Mouse (Mus musculus): ENCODE measurements at regions not wholly inside any gene's neighbourhood (a gene's known extent, or its start where the extent isn't known, plus 50 kb on each side); places are given as distances from the start of the nearest gene placed in this dataset.

DNA sequence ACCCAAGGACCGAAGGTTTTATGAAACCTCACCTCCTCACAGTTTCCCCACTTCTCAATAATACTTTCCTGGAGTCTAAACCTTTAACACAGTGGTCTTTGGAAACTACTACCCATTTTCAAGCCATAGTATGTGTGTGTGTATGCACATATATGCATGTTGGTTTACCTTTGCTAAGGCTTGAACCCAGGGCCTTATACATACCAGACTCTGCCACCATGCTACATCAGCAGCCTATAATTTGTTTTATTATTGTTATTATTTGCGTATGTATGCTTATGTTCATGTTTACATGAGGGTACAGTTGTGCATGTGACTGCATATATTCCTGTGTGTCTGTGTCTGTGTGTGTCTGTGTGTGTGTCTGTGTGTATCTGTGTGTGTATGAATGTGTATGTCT lies 58.2 kb upstream of the Cpsf6 start:
- no peak for DNase-seq (ENCODE audit: low spot score in 2 of 2)

DNA sequence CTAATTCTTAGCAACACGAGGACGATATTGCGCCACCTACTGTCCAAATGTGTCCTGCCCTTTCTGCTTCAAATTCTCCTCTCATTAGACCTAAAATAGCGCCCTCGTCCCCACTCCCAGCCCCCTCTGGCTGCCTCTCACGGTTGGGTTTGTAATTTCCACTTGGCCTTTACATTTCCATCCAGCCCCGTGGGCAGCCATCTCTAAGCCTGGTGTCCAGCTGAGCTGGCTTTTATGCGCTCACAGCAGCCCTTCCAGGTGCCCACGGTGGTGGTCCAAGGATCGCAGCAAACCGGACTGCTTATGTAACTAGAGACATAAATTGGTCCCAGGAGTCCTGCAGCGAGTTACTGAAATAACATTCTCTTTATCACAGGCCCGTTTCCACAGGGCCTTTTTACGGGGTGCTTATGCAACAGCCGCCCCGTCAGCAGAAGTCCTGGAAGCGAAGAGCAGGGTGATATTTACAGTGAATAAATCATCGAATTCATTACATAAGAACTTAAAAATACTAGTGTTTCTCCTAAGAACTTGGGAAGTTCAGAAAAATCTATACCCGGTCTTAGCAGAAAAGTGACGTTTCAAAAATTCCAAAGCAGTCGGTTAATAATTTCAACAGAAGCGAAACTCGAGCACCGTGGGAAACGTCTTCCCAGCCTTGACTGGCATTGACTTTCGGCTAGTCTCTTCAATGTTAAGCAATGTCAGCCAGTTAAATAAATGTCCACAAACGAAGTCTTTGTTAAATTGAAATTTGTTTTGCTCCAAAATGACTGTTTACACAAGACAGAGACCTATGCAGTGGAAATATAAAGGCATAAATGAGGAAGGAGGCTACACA lies 57.3 kb upstream of the Cpsf6 start:
- DNase-seq (ENCODE audit: low spot score in 2 of 2), result peak; percentile 4 to 54

DNA sequence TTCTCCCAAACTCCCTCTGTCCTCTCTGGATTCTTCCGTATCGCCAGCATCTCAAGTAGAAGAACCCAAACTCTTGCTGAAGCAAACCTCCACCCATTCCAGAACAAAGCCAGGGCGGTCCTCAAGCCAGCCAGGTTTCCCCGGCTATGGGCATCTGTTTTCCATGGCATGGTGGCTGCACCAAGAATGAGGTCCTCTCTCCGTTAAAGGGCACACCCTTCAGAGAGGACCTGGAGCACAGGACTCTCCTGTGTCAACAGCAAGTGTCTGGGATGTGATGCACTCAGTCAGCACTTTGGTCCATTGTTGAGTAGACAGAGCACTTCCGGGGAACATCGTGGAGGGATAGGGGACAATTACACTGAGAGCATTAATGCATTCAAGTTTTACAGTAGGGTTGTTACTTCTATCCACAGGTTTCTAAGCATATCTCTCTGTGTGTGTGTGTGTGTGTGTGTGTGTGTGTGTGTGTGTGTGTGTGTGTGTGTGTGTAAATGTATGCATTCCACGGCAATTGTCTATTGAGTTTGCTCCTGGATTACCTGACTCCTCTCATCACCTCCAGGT lies 56.6 kb upstream of the Cpsf6 start:
- DNase-seq (ENCODE audit: low spot score in 2 of 2), result peak in 1 of 2 experiments; percentile 5

DNA sequence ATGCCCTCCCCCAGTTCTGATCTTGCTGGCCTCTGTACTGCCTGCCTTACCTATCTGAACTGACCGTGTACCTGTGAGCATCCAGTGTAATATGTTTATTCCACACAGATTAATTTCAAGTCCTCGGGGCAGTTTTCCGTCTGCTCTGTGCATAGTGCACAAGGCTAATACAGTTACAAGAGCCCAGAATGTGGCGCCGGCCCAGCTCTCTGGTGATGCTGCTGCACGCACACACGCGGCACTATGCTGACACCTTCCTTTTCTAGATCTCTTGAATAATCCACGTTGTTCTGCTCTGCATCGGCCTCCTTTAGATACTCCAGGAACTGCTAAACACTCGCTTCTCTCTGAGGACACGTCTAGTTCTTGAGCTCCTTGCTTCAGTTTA lies 55.9 kb upstream of the Cpsf6 start:
- no peak for DNase-seq (ENCODE audit: low spot score in 2 of 2)

DNA sequence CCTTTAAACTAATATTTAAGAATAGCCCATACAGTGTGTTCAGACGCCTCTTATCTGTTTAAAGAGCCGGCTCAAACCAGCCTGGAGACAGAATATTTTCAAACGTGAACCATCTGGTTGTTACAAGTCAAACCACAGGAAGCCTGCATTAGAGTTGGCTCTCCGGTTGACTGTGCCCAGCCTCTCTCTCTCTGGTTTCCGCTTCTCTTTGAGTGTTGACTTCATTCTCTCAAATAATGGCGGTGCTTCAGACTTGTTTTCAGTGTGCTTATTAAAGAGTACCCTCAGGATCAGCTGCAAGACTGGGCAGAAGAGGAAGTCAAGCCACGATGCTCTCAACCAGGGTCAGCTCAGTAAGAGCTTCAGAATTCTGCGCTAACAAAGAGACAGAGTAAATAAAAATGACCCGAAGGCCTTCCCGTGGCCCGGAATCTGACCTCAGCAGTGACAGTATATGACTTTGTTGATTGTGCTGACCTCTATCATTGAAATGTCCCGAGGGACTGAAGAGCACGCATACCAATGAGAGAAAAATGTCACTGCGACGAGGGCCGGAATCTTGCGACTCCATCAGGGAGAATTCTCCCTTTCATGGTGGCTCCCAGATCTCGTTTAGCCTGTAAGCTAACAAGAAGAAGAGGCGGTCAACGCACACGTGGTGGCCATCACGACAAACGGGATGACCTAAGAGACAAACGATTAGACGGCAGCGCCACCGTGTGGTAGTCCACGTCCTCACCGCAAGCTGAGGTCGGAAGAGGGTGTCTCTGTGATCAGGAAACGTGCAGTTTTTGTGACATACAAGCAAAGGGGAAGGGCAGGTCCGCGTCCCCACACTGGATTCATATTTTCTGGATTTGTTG lies 55.3 kb upstream of the Cpsf6 start:
- DNase-seq (ENCODE audit: low spot score in 2 of 2), result peak; percentile 93

DNA sequence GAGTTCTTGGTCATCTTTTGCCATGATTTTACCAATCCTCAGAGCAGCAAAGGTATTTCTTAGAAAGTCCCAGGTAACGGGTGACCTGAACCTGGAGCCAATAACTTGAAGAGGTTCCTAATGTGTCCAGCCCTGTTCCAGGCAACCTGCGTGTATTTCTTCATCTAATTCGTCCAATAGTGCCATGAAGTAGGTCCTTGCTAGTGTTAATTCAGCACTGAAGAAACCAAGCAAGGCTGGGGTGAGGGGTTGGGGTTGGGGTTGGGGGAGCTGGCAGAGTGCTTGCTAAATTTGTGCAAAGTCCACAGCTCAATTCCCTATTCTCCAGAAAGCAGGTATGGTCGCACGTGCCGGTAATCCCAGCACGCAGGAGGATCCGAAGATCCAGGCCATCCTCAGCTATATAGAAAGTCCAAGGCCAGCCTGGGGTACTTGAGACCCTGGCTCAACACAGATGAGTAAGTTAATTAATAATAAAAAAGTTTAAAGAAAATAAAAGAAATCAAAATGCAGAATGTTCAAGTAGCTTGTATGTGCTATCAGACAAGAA lies 54.6 kb upstream of the Cpsf6 start:
- DNase-seq (ENCODE audit: low spot score in 2 of 2), result no peak

DNA sequence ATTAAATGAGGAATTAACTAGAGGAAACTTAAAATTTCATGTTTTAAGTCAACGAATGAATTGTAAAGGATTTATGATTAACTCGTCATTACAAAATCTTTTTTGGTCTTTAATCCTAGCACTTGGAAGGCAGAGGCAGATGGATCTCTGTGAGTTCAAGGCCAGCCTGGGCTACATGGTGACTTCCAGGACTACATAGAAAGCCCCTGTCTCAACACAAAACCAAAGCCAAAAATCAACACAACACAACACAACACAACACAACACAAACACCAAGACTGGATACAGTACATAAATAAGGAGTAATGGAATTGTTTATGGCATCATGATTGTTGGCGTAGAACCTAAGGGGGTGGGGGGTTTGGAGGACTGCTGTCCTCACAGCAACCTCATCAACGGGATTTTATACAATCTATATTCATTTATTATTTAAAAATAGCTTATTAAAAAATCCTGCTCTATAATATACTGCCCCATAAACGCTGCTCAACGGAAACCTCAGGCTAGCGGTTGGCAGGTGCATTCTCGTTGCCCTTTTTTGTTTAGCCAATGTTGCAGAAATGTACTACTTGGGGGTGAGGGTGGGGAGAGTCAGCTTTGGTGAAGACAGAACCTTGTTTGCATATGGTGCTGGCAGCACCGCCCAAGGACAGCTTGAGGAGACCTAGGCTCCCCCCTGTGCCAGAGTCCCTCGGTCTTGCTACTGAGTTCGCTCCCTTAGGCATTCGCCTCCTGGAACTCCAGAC lies 53.9 kb upstream of the Cpsf6 start:
- no peak for DNase-seq (ENCODE audit: low spot score in 2 of 2)

DNA sequence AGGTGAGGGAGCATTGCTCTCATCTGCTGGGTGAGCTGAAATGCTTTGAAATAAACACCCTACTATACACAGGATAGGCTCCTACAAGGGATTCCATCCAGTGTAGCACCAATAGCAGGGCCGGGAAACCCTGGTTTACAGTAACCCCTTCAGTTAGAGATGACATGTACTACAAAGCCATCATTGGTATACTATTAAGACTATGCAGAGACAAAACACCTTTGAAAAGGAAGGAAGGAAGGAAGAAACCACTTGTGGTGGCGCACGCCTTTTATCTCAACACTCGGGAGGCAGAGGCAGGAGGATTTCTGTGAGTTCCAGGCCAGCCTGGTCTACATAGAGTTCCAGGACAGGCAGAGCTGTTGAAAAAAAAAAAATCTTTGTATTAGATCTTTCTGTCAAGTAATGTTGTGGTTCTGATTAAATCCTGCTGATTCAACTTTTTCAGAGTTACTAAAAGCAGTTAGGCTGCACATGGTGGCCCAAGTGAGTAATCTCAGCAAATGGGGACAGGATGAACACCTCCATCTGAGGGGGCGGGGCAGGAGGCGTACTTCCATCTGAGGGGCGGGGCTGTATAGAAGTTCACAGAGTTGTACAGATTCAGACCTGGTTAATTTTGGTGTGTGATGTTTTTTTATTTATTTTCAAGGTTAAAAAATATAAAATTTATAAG lies 53.2 kb upstream of the Cpsf6 start:
- peak in 1 of 2 experiments; percentile 2 for DNase-seq (ENCODE audit: low spot score in 2 of 2)

DNA sequence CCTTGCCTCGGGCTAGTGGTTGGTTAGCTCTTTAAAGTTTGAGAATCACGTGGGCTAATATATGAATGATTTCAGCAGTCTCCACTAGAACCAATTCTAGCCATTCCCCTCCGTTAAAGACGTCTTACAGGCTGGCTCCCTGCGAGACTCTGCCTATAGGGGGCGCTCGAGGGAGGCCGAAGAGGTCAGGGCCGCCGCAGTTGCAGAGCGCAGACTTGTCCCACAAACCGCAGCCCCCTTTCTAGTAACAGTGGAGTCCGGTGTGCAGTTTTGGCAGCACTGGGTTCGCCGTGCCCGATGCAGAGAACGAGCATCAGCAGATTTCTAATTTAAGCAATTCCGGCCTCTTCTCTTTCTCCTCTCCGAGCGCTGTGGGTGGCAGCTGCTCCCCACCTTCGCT lies 52.6 kb upstream of the Cpsf6 start:
- peak; percentile 67 to 78 for DNase-seq (ENCODE audit: low spot score in 2 of 2)

DNA sequence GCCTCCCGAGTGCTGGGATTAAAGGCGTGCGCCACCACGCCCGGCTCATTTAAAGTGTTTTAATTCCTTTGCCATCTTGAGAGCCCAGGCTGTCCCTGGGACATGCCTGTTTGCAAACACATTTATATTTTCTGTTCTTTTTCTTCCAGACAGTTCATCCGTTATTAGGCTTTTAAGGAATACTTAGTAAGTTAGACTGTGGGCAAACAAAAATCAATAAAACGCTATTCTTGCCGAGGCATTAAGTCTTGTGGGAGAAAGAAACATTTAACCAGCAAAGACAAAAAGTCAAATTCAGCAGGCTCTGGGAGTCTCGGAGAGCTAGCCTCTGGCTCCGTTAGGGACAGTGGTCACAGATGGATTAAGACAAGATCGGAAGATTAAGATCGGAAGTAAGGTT lies 52.0 kb upstream of the Cpsf6 start:
- DNase-seq (ENCODE audit: low spot score in 2 of 2), result no peak

DNA sequence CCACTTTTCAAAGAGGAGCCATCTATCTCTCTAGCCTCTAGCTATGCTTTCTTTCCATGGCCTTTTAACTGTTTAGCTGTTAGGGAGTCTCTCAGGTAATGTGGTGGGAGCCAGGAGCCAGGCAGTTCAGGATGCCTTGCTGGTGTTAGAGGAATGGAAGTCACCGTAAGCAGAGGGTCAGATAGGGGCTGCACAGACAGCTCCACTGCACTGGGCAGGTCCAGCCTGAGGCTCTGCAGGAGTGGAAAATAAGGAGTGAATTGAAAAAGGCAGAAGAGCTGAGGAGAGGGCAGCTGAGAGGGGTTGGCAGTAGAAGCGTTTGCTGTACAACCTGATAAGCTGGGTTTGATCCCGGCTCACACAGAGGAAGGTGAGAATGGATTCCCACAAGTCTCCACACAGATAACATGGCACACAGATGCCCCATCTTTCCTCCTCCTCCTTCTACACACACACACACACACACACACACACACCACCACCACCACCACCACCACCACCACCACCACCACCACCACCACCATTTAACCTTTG lies 51.3 kb upstream of the Cpsf6 start:
- DNase-seq (ENCODE audit: low spot score in 2 of 2), result no peak

DNA sequence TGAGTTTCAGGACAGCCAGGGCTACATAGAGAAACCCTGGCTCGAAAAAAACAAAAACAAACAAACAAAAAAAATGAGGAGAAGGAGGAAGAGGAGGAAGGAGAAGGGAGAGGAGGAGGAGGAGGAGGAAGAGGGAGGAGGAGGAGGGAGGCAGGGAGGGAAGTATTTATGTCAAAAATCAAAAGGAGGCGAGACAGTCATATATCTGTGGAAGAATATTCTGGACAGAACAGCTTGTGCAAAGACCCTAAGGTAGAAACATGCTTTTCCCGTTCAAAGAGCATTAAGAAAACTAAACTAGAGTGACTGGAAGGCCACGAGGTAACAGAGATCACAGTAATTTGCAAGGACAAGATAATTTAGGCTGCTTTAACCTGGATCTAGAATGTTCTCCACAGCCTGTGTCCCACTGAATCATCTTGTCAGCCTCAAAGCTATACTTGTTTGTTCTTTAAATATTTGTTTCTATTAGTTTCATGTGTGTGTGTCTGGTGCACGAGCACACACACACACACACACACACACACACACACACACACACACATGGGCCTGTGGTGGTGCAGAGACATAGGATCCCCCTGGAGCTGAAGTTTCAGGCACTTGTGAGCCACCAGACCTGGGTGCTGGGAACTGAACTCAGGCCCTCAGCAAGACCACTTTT lies 50.5 kb upstream of the Cpsf6 start:
- DNase-seq (ENCODE audit: low spot score in 2 of 2), result no peak

DNA sequence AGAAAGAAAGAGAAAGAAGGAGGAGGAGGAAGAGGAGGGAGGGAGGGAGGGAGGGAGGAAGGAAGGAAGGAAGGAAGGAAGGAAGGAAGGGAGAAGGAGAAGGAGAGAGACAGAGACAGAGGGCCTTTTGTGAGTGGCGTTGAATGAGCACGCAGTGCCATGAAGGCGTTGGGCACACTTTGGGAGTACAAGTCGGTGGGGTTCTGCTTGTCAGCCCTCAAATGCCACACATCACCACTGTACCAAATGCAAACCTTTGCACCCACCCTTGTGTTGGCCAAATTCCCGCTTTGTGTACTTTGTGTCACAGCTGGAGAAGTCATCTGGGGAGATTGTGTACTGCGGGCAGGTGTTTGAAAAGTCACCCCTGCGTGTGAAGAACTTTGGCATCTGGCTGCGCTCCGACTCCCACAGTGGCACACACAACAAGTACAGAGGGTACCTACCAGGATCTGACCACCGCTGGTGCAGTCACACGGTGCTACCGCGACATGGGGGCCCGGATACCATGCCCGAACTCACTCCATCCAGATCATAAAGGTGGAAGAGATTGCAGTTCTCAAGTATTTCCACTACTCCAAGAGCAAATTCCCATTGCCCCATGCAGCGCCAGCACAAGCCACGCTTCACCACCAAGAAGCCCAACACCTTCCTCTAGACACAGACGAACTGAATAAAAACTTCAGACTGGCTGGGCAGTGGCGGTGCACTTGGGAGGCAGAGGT lies 49.8 kb upstream of the Cpsf6 start:
- DNase-seq (ENCODE audit: low spot score in 2 of 2), result no peak
